Mouse (Mus musculus) stomach, embryonic 14.5 days (tissue): ENCODE results near the gene Etfbkmt. TPM values are rescaled to one million over a fixed set of nuclear protein-coding genes. Genes with fewer than 3 reads are reported as not detected.
"Not testable (repeated sequence)": the region's sequence is repeated elsewhere in the genome, so short reads cannot be mapped to it uniquely, and the experiment has no call there.

Experiments
- ATAC-seq: fragments of 200-750 bp; cut with Nextera tagmentation; 2 replicates; pipeline ENCODE4 v1.8.0; 2017; ENCODE audit warnings: low read depth, moderate TSS enrichment; ENCODE audit not compliant: insufficient number of reproducible peaks, insufficient read depth, low FRiP score
- H3K27ac ChIP-seq: fragments of 300-500 bp; sonication (generic); 2 replicates; pipeline ENCODE4 v1.5.1; 2014; ENCODE audit warnings: mild to moderate bottlenecking, low read length, moderate library complexity, mixed read lengths
- H3K27me3 ChIP-seq: fragments of 300-500 bp; sonication (generic); 2 replicates; pipeline ENCODE4 v1.6.1; 2014; ENCODE audit warnings: low read length, control low read depth, mixed read lengths; ENCODE audit not compliant: control insufficient read depth, insufficient read depth
- H3K36me3 ChIP-seq: fragments of 300-500 bp; sonication (generic); 2 replicates; pipeline ENCODE4 v1.6.1; 2014; ENCODE audit warnings: mild to moderate bottlenecking, control low read depth, low read length, moderate library complexity, mixed read lengths; ENCODE audit not compliant: control insufficient read depth, insufficient read depth
- H3K4me1 ChIP-seq: fragments of 300-500 bp; sonication (generic); 2 replicates; pipeline ENCODE4 v1.6.1; 2014; ENCODE audit warnings: low read length, control low read depth, mixed read lengths; ENCODE audit not compliant: control insufficient read depth, insufficient read depth
- H3K4me2 ChIP-seq: fragments of 300-500 bp; sonication (generic); replicated peaks from 2 replicates; pipeline ENCODE4 v1.6.1; 2014; ENCODE audit warnings: low read depth, low read length, control low read depth
- H3K4me3 ChIP-seq: fragments of 300-500 bp; sonication (generic); 2 replicates; pipeline ENCODE4 v1.5.1; 2014; ENCODE audit warnings: low read depth, low read length, control low read depth
- H3K9ac ChIP-seq: fragments of 300-500 bp; sonication (generic); replicated peaks from 2 replicates; pipeline ENCODE4 v1.6.1; 2014; ENCODE audit warnings: low read depth, mild to moderate bottlenecking, control low read depth, low read length, moderate library complexity, mixed read lengths
- H3K9me3 ChIP-seq: fragments of 300-500 bp; sonication (generic); 2 replicates; pipeline ENCODE4 v1.6.1; 2016; ENCODE audit warnings: low read depth, low read length, control low read depth; ENCODE audit not compliant: control insufficient read depth
- WGBS: fragments of 180-500 bp; shearing (Covaris S2); extraction: QIAGEN DNeasy Blood & Tissue Kit; methylation state at CpG from one replicate; pipeline ENCODE4 v1.1.7; 2014; 5-methylcytosine and 5-hydroxymethylcytosine counted together
- polyA plus RNA-seq: library from polyadenylated mRNA; unstranded; fragments of >200 nt; fragmentation: Nextera tagmentation; extraction: Ambion mirVana; gene quantifications from 2 replicates; pipeline ENCODE4 v1.2.1, GENCODE M21; 2014

The Etfbkmt gene
- polyA plus RNA-seq, 1 experiment from 2014 or later = 18.8 TPM

DNA sequence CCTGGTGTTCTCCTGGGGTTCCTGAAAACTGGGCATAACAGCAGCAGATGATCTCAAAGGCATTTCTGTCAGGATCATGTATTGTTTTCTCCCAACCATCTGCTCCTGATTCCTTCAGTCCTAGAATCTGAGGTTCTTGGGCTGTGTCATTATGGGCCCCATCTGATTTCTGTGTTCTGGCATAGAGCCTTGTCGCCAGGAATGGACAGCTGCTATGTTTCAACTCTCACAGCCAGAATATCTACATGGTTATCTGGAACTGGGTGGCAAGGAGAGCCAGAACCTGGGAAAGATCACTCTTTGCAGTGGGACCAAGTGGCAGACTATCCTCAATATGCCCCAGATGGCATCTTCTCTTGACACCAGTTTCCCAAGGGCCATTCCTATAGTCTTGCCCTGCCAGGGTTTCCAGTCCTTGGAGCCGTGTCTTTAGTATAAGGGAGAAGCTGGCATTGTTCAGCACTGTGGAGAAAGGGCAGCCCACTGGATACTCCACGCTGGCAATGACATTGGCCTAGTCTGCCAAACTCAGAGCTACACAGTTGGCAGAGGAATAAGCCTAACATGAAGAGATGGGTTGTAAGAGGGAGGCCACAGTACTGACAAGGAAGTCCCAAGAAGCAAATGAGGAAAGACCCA, 35.4 kb downstream of the Etfbkmt start:
- Histone ChIP-seq H3K27ac (no peak overlapping the region), H3K9me3 (peaks cover 7% of the 10 kb centered on the region; the same call in 1 of the 2 replicates), H3K9ac (no peak overlapping the region), H3K4me3 (no peak overlapping the region), H3K4me1 (no peaks in the 10 kb centered on the region), H3K27me3 (no peaks in the 10 kb centered on the region), H3K4me2 (no peak overlapping the region), H3K36me3 (peaks cover 29% of the 10 kb centered on the region)
- no peak for ATAC-seq
- 95% methylated on average over 3 of the region's 3 CpGs for WGBS

DNA sequence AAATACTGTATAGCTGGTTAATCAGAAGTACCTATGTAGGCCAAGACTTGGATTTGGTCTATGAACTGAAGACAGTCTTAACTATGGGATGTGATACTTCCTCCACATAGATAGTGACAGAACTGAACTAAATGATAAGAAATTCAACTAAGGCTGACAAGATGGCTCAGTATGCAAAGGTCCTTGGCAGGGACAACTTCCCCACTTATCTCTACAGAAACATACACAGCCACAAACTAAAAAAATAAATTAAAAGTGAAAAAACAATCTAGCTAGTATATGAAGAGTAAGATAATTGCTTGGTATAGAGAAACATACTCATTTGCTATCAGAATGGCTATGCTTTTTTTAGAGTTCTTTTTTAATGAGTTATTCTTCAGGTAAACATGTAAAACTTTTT, 39.4 kb downstream of the Etfbkmt start:
- H3K4me3 ChIP-seq = no peak overlapping the region
- H3K27me3 ChIP-seq = no peaks in the 10 kb centered on the region
- H3K36me3 ChIP-seq = peaks cover 49% of the 10 kb centered on the region
- peaks cover 7% of the 10 kb centered on the region; the same call in 1 of the 2 replicates for H3K9me3 ChIP-seq
- no peak for ATAC-seq
- no peak overlapping the region for H3K27ac ChIP-seq
- H3K9ac ChIP-seq = no peak overlapping the region
- no peak overlapping the region for H3K4me2 ChIP-seq
- no peaks in the 10 kb centered on the region for H3K4me1 ChIP-seq

DNA sequence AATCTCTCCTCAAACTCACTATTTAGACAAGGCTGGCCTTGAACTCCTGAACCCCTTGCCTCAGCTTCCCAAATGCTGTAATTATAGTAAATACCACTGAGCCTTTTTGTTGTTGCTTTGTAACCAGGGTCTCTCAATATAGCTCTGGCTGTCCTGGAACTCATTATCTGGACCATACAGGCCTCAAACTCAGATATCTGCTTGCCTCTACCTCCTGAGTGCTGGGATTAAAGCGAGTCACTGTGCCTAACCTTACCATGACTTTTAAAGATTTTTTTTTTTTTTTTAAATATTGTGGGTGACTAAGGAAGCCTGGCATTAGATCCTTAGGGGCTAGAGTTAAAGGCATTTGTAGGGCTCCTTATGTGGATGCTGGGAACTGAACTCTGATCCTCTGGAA, 44.4 kb downstream of the Etfbkmt start:
- no peak overlapping the region for H3K9ac ChIP-seq
- peaks cover 32% of the 10 kb centered on the region for H3K36me3 ChIP-seq
- ATAC-seq = no peak
- no peak overlapping the region for H3K4me3 ChIP-seq
- no peak overlapping the region for H3K4me2 ChIP-seq
- H3K9me3 ChIP-seq = peaks cover under 1% of the 10 kb centered on the region; the same call in 1 of the 2 replicates
- no peak overlapping the region for H3K27ac ChIP-seq
- WGBS = 100% methylated on average over 1 of the region's 1 CpGs
- H3K27me3 ChIP-seq = no peaks in the 10 kb centered on the region
- H3K4me1 ChIP-seq = peaks cover 5% of the 10 kb centered on the region; the same call in 1 of the 2 replicates

DNA sequence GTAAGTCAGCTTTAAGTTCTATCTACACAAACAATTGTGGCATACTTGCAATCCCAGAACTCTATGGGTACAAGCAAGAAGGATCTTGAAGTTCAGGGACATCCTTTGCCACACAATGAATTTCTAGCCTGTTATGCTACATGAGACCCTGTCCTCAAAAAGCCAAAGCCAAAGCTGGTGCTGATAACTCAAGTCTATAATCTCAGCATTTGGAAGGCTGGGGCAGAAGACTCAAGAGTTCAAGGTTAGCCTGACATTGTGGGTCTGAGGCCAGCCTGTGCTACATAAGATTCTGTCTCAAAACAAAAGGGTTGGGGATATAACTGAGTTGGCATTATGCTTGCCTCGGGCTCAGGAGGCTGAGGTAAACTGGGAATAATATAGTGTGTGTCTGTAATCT, 47.7 kb downstream of the Etfbkmt start:
- H3K4me3 ChIP-seq = peak overlapping the region; percentile 56
- no peaks in the 10 kb centered on the region; the same call in 1 of the 2 replicates for H3K9me3 ChIP-seq
- H3K4me2 ChIP-seq = peak overlapping the region; percentile 58
- no peak overlapping the region for H3K27ac ChIP-seq
- no peak overlapping the region for H3K9ac ChIP-seq
- peaks cover 5% of the 10 kb centered on the region; the same call in 1 of the 2 replicates for H3K4me1 ChIP-seq
- peaks cover 4% of the 10 kb centered on the region for H3K36me3 ChIP-seq
- 59% methylated on average over 1 of the region's 1 CpGs for WGBS
- no peak for ATAC-seq
- H3K27me3 ChIP-seq = no peaks in the 10 kb centered on the region

DNA sequence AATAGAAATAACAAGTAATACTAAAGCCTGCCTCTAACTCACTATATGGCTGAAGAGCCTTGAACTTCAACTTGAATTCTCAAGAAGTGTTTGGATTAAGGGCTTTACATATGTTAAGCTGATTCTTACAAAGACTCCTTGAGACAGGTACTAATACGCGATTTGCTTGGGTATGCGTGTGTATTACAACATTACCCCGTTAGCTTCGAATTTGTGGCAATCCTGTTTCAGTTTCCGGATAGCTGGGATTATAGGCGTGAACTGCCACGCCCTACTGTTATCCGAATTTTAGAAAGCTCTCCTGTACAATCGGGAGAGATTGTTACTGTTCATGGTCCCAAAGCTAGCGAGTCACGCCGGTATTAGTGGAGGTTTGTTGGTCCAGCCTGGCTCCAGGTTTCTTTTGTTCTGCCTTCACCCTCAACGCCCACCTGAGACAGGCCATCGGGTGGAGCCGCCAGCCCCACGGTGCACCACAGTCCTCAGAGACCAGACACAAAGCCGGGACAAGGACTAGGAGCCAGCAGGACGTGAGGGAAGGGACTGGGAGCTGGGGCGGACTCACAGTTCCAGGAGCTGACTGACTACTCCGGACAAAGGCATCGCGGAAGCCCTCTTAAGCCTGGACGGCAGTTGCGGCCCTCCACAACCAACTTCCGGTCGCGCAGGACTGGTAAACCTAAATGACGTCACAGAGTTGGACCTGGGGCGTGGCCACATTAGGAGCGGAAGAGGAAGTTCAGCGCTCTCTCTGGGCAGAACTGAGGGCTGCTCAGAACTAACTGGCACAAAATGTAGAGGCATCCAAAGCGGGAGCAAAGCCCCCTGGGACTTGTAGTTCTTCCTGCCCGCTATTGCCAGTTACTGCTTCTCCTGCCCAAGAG, 48.6 kb downstream of the Etfbkmt start, which contains the start of gene Amn1:
TSS of gene Amn1 (minus strand) at position 672 of the 884 bp plus-strand sequence.
- Histone ChIP-seq H3K4me1 (peaks cover 5% of the 10 kb centered on the region; the same call in 1 of the 2 replicates), H3K4me2 (peak within 1 kb of the TSS; percentile 58), H3K9ac (peak within 1 kb of the TSS; percentile 77), H3K27ac (peak within 1 kb of the TSS; percentile 79), H3K27me3 (no peaks in the 10 kb centered on the region), H3K9me3 (no peaks in the 10 kb centered on the region), H3K36me3 (peaks cover under 1% of the 10 kb centered on the region), H3K4me3 (peak within 1 kb of the TSS; percentile 56)
- peak; percentile 99 for ATAC-seq
- WGBS = under 1% methylated on average over 34 of the region's 34 CpGs

DNA sequence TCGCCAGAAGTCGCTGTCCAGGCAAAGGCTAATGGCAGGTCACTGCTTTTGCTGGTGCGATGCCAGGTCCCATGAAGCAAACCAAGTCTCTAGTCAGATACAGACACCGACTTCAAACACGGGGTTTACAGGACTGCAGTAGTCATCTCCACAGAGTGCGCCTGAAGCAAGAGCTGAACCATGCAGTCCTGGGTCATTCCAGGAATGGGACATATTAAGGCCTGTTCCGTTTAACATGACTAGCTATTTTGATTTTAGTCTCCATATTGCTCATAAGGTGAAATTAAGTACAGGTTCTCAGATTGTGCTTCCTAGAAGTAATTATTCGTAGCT, 49.2 kb downstream of the Etfbkmt start:
- ATAC-seq = peak; percentile 66
- H3K4me1 ChIP-seq = peaks cover 5% of the 10 kb centered on the region; the same call in 1 of the 2 replicates
- WGBS = 35% methylated on average over 8 of the region's 8 CpGs

DNA sequence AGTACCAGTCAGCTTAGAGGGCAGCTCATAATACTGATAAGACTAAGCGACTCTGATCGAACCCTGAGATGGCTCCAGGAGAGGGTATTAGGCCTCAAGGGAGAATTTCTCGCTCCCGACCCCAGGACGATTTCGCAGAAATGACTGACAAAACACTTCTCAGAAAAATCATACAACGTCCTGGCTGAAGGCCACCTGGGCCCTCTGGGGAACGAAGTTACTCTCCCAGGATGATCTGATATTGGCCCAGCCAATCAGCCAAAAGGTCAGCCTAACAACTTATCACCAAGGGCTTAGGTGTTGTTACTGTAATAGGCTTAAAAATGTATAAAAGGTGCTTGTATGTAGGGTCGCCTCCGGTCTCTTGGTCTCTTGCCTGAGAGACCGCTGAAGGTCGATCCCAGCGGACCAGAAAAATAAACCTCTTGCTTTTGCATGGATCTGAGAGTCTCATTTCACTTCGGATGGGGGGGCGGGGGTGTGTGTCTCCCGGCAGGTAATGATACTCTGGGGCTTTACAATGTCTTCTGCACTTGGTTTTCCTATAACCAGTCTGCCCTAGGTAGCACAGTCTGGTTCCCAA, 49.8 kb downstream of the Etfbkmt start:
- Histone ChIP-seq H3K4me3 (no peak overlapping the region), H3K4me2 (peak overlapping the region; percentile 58; the same call in 1 of the 2 replicates)
- WGBS = 94% methylated on average over 16 of the region's 16 CpGs

More for the DNA sequence above, 49.2 kb downstream of the Etfbkmt start:
- Histone ChIP-seq H3K27ac (peak overlapping the region; percentile 79; the same call in 1 of the 2 replicates), H3K4me3 (peak overlapping the region; percentile 56), H3K9me3 (no peaks in the 10 kb centered on the region), H3K36me3 (no peaks in the 10 kb centered on the region; the same call in 1 of the 2 replicates), H3K9ac (peak overlapping the region; percentile 77; the same call in 1 of the 2 replicates), H3K27me3 (no peaks in the 10 kb centered on the region), H3K4me2 (peak overlapping the region; percentile 58)

DNA sequence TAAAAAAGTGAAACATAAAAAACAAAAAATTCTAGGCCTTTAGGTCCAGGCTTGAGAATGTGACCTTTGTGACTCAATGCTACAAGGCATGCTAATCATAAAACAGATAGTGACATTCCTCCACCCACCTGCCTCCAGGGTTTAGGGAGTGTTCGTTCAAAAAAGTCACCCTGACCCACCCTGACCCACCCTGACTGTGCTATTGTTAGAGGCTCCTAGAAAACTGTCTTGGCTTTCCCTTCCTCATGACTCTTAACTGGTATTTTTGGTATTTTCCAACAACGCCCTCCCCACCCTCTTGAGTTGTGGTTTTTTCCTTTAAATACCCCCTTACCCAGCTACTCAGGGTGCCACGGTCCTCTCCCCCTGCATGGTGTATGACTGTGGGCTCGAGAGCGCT, 52.3 kb downstream of the Etfbkmt start:
- not testable (repeated sequence) for H3K27me3 ChIP-seq, H3K27ac ChIP-seq, H3K9ac ChIP-seq, H3K36me3 ChIP-seq, ATAC-seq, H3K4me3 ChIP-seq, H3K4me2 ChIP-seq, H3K9me3 ChIP-seq
- 75% methylated on average over 5 of the region's 5 CpGs for WGBS
- H3K4me1 ChIP-seq = peaks cover 14% of the 10 kb centered on the region; the same call in 1 of the 2 replicates

More for the DNA sequence above, 49.8 kb downstream of the Etfbkmt start:
- Histone ChIP-seq H3K27ac (no peak overlapping the region), H3K4me1 (peaks cover 5% of the 10 kb centered on the region; the same call in 1 of the 2 replicates), H3K36me3 (no peaks in the 10 kb centered on the region; the same call in 1 of the 2 replicates), H3K9me3 (no peaks in the 10 kb centered on the region), H3K9ac (0 out of 2 replicates have a peak overlapping the region, but pooled peaks have one; percentile 77), H3K27me3 (no peaks in the 10 kb centered on the region)
- no peak for ATAC-seq
